Mouse (Mus musculus): ENCODE measurements around the gene Trpm6. TPM values are rescaled to one million over a fixed set of nuclear protein-coding genes. Genes with fewer than 3 reads are reported as not detected.

Trpm6 gene
- polyA plus RNA-seq, 1 experiment, result not detected

GRCm38 (mm10) chr19:18831196-18831595 lies 81.4 kb downstream of the Trpm6 start:
- Histone ChIP-seq H3K36me3 (replicated peaks; ENCODE audit: low read length) (no peaks in the 10 kb centered on the region), H3K4me1 (no peaks in the 10 kb centered on the region)
- TF ChIP-seq GATA1 (IDR thresholded peaks at IDR 0.05; ENCODE audit: borderline replicate concordance, low read length), result no peak
- no peak for TF ChIP-seq FLI1 (IDR thresholded peaks at IDR 0.05; ENCODE audit: low read length)

GRCm38 (mm10) chr19:18834971-18835370 lies 85.2 kb downstream of the Trpm6 start:
- H3K4me1 ChIP-seq, result no peaks in the 10 kb centered on the region
- no peak overlapping the region for H3K4me3 ChIP-seq (replicated peaks)
- no peak for TF ChIP-seq GATA1 (IDR thresholded peaks at IDR 0.05; ENCODE audit: borderline replicate concordance, low read length)
- TF ChIP-seq FLI1 (IDR thresholded peaks at IDR 0.05; ENCODE audit: low read length), result no peak
- no peaks in the 10 kb centered on the region for H3K36me3 ChIP-seq (replicated peaks; ENCODE audit: low read length)
- H3K27me3 ChIP-seq (replicated peaks), result no peaks in the 10 kb centered on the region
- no peaks in the 10 kb centered on the region for H3K9me3 ChIP-seq

More at GRCm38 (mm10) chr19:18831196-18831595, 81.4 kb downstream of the Trpm6 start:
- Histone ChIP-seq H3K27me3 (replicated peaks) (no peaks in the 10 kb centered on the region), H3K9me3 (no peaks in the 10 kb centered on the region), H3K4me3 (replicated peaks) (no peak overlapping the region)

GRCm38 (mm10) chr19:18841789-18842562 lies 92.2 kb downstream of the Trpm6 start:
- Histone ChIP-seq H3K4me3 (replicated peaks) (no peak overlapping the region), H3K27me3 (replicated peaks) (no peaks in the 10 kb centered on the region), H3K9me3 (0 out of 2 replicates have a peak, but pooled peaks cover 4% of the 10 kb centered on the region), H3K4me1 (0 out of 2 replicates have a peak, but pooled peaks cover 3% of the 10 kb centered on the region), H3K36me3 (replicated peaks; ENCODE audit: low read length) (no peaks in the 10 kb centered on the region)
- TF ChIP-seq GATA1 (IDR thresholded peaks at IDR 0.05; ENCODE audit: borderline replicate concordance, low read length), result no peak
- no peak for TF ChIP-seq FLI1 (IDR thresholded peaks at IDR 0.05; ENCODE audit: low read length)

- Histone ChIP-seq H3K4me1 (0 out of 2 replicates have a peak, but pooled peaks cover 3% of the 10 kb centered on the region), H3K36me3 (replicated peaks; ENCODE audit: low read length) (no peaks in the 10 kb centered on the region), H3K4me3 (replicated peaks) (no peak overlapping the region), H3K9me3 (0 out of 2 replicates have a peak, but pooled peaks cover 4% of the 10 kb centered on the region), H3K27me3 (replicated peaks) (no peaks in the 10 kb centered on the region)
- TF ChIP-seq FLI1 (IDR thresholded peaks at IDR 0.05; ENCODE audit: low read length) (no peak), GATA1 (IDR thresholded peaks at IDR 0.05; ENCODE audit: borderline replicate concordance, low read length) (no peak)
These were observed 92.8 kb downstream of the Trpm6 start for GRCm38 (mm10) chr19:18842626-18843025.

- Histone ChIP-seq H3K9me3 (0 out of 2 replicates have a peak, but pooled peaks cover 4% of the 10 kb centered on the region), H3K27me3 (replicated peaks) (no peaks in the 10 kb centered on the region), H3K4me1 (peaks cover 13% of the 10 kb centered on the region; the same call in 1 of the 2 replicates), H3K36me3 (replicated peaks; ENCODE audit: low read length) (no peaks in the 10 kb centered on the region), H3K4me3 (replicated peaks) (no peak overlapping the region)
- no peak for TF ChIP-seq GATA1 (IDR thresholded peaks at IDR 0.05; ENCODE audit: borderline replicate concordance, low read length)
- no peak for TF ChIP-seq FLI1 (IDR thresholded peaks at IDR 0.05; ENCODE audit: low read length)
These were observed 96.6 kb downstream of the Trpm6 start for GRCm38 (mm10) chr19:18846336-18846735.

- TF ChIP-seq GATA1 (IDR thresholded peaks at IDR 0.05; ENCODE audit: borderline replicate concordance, low read length), result no peak
- no peaks in the 10 kb centered on the region for H3K4me1 ChIP-seq
- no peaks in the 10 kb centered on the region for H3K9me3 ChIP-seq
- H3K27me3 ChIP-seq (replicated peaks), result no peaks in the 10 kb centered on the region
- no peak overlapping the region for H3K4me3 ChIP-seq (replicated peaks)
- H3K36me3 ChIP-seq (replicated peaks; ENCODE audit: low read length), result no peaks in the 10 kb centered on the region
These were observed 118.5 kb downstream of the Trpm6 start for GRCm38 (mm10) chr19:18868311-18868710.

- no peaks in the 10 kb centered on the region for H3K9me3 ChIP-seq
- no peak for TF ChIP-seq GATA1 (IDR thresholded peaks at IDR 0.05; ENCODE audit: borderline replicate concordance, low read length)
- no peak for TF ChIP-seq FLI1 (IDR thresholded peaks at IDR 0.05; ENCODE audit: low read length)
- no peaks in the 10 kb centered on the region for H3K36me3 ChIP-seq (replicated peaks; ENCODE audit: low read length)
- H3K4me3 ChIP-seq (replicated peaks), result no peak overlapping the region
- no peaks in the 10 kb centered on the region for H3K4me1 ChIP-seq
- H3K27me3 ChIP-seq (replicated peaks), result no peaks in the 10 kb centered on the region
These were observed 123.2 kb downstream of the Trpm6 start for GRCm38 (mm10) chr19:18872792-18873569.

GRCm38 (mm10) chr19:18873709-18874644 lies 124.2 kb downstream of the Trpm6 start:
- no peaks in the 10 kb centered on the region for H3K9me3 ChIP-seq
- H3K4me1 ChIP-seq, result no peaks in the 10 kb centered on the region
- TF ChIP-seq FLI1 (IDR thresholded peaks at IDR 0.05; ENCODE audit: low read length), result no peak
- H3K4me3 ChIP-seq (replicated peaks), result no peak overlapping the region
- H3K27me3 ChIP-seq (replicated peaks), result no peaks in the 10 kb centered on the region
- no peaks in the 10 kb centered on the region for H3K36me3 ChIP-seq (replicated peaks; ENCODE audit: low read length)

- Histone ChIP-seq H3K4me1 (no peaks in the 10 kb centered on the region), H3K4me3 (replicated peaks) (no peak overlapping the region), H3K27me3 (replicated peaks) (no peaks in the 10 kb centered on the region), H3K9me3 (no peaks in the 10 kb centered on the region), H3K36me3 (replicated peaks; ENCODE audit: low read length) (no peaks in the 10 kb centered on the region)
- TF ChIP-seq FLI1 (IDR thresholded peaks at IDR 0.05; ENCODE audit: low read length) (no peak), GATA1 (IDR thresholded peaks at IDR 0.05; ENCODE audit: borderline replicate concordance, low read length) (no peak)
These were observed 129.5 kb downstream of the Trpm6 start for GRCm38 (mm10) chr19:18879264-18879663.

Data from megakaryocyte, embryonic 14.5 days (primary cell).